Comparison of ENCODE assay signal across 31 mouse cellular contexts in the genomic region with DNA sequence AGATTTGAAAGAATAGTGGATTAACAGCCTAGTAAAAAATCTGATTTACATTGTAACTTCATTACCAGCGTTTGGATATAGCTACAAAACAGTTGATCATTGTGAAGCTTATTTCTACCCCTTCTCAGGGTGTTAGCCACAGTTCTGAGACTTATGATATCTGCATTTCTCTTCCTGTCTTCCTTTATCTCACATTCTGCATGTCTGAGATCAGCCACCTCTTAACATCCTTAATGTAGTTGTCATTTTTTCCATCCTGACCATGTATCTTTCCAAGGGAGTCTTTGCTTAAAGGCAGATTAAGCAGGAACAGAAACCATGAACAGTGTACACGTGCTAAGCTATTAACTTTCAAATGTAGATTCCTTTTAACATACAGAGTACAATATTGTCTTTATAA.
"Had no signal": no experiment of that assay in that cellular context is flagged by ENCODE, and none has a peak within 500 bp of the region (broad histone marks: within the 10 kb centered on the region; RNA-seq: fewer than 3 reads in every experiment).

No protein-coding gene starts in this region.

- H3K9ac ChIP-seq: limb, embryonic 12.5 days; limb, embryonic 13.5 days; limb, embryonic 15.5 days; liver, embryonic 12.5 days; liver, embryonic 13.5 days; liver, embryonic 14.5 days; liver, embryonic 15.5 days; liver, postnatal 0 days; lung, embryonic 14.5 days; lung, embryonic 15.5 days; midbrain, embryonic 12.5 days; midbrain, embryonic 13.5 days; midbrain, embryonic 15.5 days; neural tube, embryonic 12.5 days had no signal

- H3K27ac ChIP-seq: limb, embryonic 10.5 days; limb, embryonic 12.5 days; limb, embryonic 13.5 days; limb, embryonic 15.5 days; liver, embryonic 12.5 days; liver, embryonic 13.5 days; liver, embryonic 14.5 days; liver, embryonic 15.5 days; lung, embryonic 15.5 days; macrophage; midbrain, embryonic 10.5 days; midbrain, embryonic 12.5 days; midbrain, embryonic 13.5 days; midbrain, embryonic 15.5 days; neural tube, embryonic 12.5 days had no signal

- H3K36me3 ChIP-seq: limb, embryonic 10.5 days; limb, embryonic 12.5 days; limb, embryonic 13.5 days; limb, embryonic 15.5 days; liver, embryonic 12.5 days; liver, embryonic 13.5 days; liver, embryonic 15.5 days; lung, embryonic 15.5 days; midbrain, embryonic 10.5 days; midbrain, embryonic 12.5 days; midbrain, embryonic 13.5 days; midbrain, embryonic 15.5 days; neural tube, embryonic 12.5 days had no signal

- ATAC-seq: liver, embryonic 12.5 days; liver, postnatal 0 days; lung, postnatal 0 days; midbrain, embryonic 13.5 days; midbrain, embryonic 15.5 days; midbrain, embryonic 16.5 days had no signal

- H3K9me3 ChIP-seq: limb, embryonic 10.5 days; limb, embryonic 12.5 days; limb, embryonic 13.5 days; limb, embryonic 15.5 days; liver, embryonic 12.5 days; liver, embryonic 13.5 days; liver, embryonic 15.5 days; lung, embryonic 15.5 days; midbrain, embryonic 10.5 days; midbrain, embryonic 12.5 days; midbrain, embryonic 13.5 days; midbrain, embryonic 15.5 days; neural tube, embryonic 12.5 days had no signal

- DNase-seq: left cerebral cortex, postnatal 4 days; liver; liver, embryonic 13.5 days; liver, postnatal 0 days; lung, adult 18-20 months; lung, adult 2 months; lung, embryonic 14.5 days; lung, postnatal 14 days; lung, postnatal 36 days; lung, postnatal 4 days; midbrain, embryonic 14.5 days had no signal

- H3K4me2 ChIP-seq: limb, embryonic 12.5 days; limb, embryonic 13.5 days; limb, embryonic 15.5 days; liver, embryonic 11.5 days; liver, embryonic 12.5 days; liver, embryonic 13.5 days; liver, embryonic 15.5 days; lung, embryonic 14.5 days; lung, embryonic 15.5 days; midbrain, embryonic 11.5 days; midbrain, embryonic 12.5 days; midbrain, embryonic 13.5 days; midbrain, embryonic 15.5 days; neural tube, embryonic 12.5 days had no signal

- H3K4me1 ChIP-seq: limb, embryonic 10.5 days; limb, embryonic 12.5 days; limb, embryonic 13.5 days; limb, embryonic 15.5 days; liver, embryonic 12.5 days; liver, embryonic 13.5 days; liver, embryonic 15.5 days; lung, embryonic 15.5 days; megakaryocyte, embryonic 14.5 days; midbrain, embryonic 10.5 days; midbrain, embryonic 12.5 days; midbrain, embryonic 13.5 days; midbrain, embryonic 15.5 days; neural tube, embryonic 12.5 days had no signal

- H3K27me3 ChIP-seq: limb, embryonic 12.5 days; limb, embryonic 13.5 days; limb, embryonic 15.5 days; liver, embryonic 12.5 days; liver, embryonic 13.5 days; liver, embryonic 15.5 days; lung, embryonic 15.5 days; megakaryocyte, embryonic 14.5 days; midbrain, embryonic 12.5 days; midbrain, embryonic 13.5 days; midbrain, embryonic 15.5 days; neural tube, embryonic 12.5 days had no signal

- H3K4me3 ChIP-seq: limb, embryonic 10.5 days; limb, embryonic 12.5 days; limb, embryonic 13.5 days; limb, embryonic 15.5 days; liver, embryonic 12.5 days; liver, embryonic 13.5 days; liver, embryonic 15.5 days; lung, embryonic 15.5 days; megakaryocyte, embryonic 14.5 days; midbrain, embryonic 10.5 days; midbrain, embryonic 12.5 days; midbrain, embryonic 13.5 days; midbrain, embryonic 15.5 days; myocyte; neural tube, embryonic 12.5 days had no signal
